Mouse (Mus musculus) liver, adult 10 weeks (tissue): ENCODE results near the gene Trap1. TPM values are rescaled to one million over a fixed set of nuclear protein-coding genes. Genes with fewer than 3 reads are reported as not detected.

ENCODE experiments used
- polyA plus RNA-seq: library from polyadenylated mRNA; stranded (reverse); fragments of 350-450 nt; fragmentation: Illumina TruSeq; extraction: RNeasy Lipid Tissue Mini Kit (QIAGEN cat#74804); gene quantifications from one replicate; pipeline ENCODE4 v1.2.3, GENCODE M21; 2014; ENCODE audit warnings: low read depth, low replicate concordance

The Trap1 gene
- 70.7 TPM for polyA plus RNA-seq

GRCm38 (mm10) chr16:4077384-4078061, at the start of gene Trap1:
Trap1 (minus strand) TSS chr16:4077827.

GRCm38 (mm10) chr16:4036807-4037206, 40.8 kb downstream of the Trap1 start, which contains the start of gene Dnase1:
Dnase1 (plus strand) TSS chr16:4036942.

GRCm38 (mm10) chr16:4003489-4004398, 73.9 kb downstream of the Trap1 start, which contains the start of gene Slx4:
Slx4 (minus strand) TSS chr16:4003770.

Other genes with a start within 250 kb of the Trap1 start
- not detected for gene Olfr15, start 246.9 kb downstream of the Trap1 start, polyA plus RNA-seq
- 1.5 TPM for gene Zfp174, start 230.6 kb downstream of the Trap1 start, polyA plus RNA-seq
- gene Naa60, start 205.5 kb downstream of the Trap1 start, polyA plus RNA-seq, result 130 TPM
- gene Zfp597, start 193.3 kb downstream of the Trap1 start, polyA plus RNA-seq, result 7.1 TPM
- 2.5 TPM for gene Gm20695, start 193.2 kb downstream of the Trap1 start, polyA plus RNA-seq
- not detected for gene 1700037C18Rik, start 169.1 kb downstream of the Trap1 start, polyA plus RNA-seq
- 6.0 TPM for gene Cluap1, start 169.0 kb downstream of the Trap1 start, polyA plus RNA-seq
- gene Nlrc3, start 101.2 kb downstream of the Trap1 start, polyA plus RNA-seq, result 0.19 TPM
- 0.74 TPM for gene Slx4, start 74.1 kb downstream of the Trap1 start, polyA plus RNA-seq
- not detected for gene Dnase1, start 40.9 kb downstream of the Trap1 start, polyA plus RNA-seq
- gene Crebbp, start 136.2 kb upstream of the Trap1 start, polyA plus RNA-seq, result 6.4 TPM